Mouse (Mus musculus) heart, adult 11 months (tissue): Measurements from ENCODE around the gene Auts2.
A peak's percentile ranks its signal among the peaks of the same experiment; 100 is the strongest.

ENCODE experiments used
- DNase-seq: peaks from one replicate; pipeline ENCODE4 v3.0.0; 2022

Gene Auts2

GRCm38 (mm10) chr5:131781063-131781462, 762.1 kb downstream of the Auts2 start:
- no peak for DNase-seq

DNA sequence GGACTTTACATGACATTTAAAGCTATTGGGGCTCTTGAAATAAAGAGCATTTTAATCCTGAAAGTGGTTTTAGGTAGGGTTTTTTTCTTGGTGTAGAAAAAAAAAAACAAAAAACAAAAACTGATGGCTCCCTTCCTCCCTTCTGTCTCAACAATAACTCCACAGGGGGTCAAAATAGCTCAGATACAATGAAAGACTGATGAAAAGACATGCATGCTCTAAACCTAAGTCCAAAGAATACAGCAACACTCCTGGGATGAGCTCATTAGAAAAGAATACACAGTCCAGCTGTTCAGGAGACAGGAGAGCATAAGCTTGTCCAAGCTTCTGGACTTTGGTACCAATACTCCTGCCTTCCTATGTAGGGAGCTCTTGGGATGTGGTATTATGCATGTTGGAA, 764.0 kb downstream of the Auts2 start:
- DNase-seq, result no peak

DNA sequence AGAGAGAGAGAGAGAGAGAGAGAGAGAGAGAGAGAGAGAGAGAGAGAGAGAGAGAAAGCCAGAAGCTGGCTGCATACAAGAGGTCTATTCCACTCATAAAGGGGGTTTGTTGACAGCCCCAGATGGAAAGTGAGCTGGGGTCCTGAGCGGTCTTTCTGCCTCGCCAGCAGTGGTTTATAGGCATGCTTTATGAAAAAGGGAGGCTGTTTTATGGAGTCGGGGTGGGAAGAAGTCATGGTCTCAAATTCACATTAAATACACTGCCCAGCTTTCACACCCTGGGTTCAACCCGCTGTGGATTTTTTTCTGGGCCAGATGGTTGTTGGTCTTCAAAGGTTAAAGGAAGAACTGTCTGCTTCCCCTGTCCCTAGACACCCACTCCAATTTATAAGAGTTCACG, 767.5 kb downstream of the Auts2 start:
- peak; percentile 40 for DNase-seq

- peak; percentile 78 for DNase-seq
Measured at GRCm38 (mm10) chr5:131775222-131775621, 767.9 kb downstream of the Auts2 start.

DNA sequence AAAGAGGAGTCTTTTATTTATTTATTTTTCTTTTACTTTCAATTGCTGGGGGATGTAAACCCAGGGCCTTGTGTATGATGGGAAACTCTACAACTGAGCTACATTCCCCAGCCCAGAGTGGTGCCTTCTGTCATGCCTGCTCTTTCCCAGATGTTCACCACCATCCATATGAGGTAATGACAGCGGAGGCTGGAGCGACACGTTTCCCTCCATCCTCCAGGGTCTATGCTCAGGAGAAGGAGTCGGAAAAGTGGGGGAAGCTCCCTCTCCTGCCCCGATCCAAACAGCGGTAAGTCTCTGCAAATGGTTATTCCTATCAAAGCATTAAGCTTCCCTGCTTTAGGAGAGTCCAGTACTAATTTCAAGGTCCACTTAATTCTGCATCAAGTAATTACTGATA, 768.4 kb downstream of the Auts2 start:
- peak; percentile 63 for DNase-seq

DNA sequence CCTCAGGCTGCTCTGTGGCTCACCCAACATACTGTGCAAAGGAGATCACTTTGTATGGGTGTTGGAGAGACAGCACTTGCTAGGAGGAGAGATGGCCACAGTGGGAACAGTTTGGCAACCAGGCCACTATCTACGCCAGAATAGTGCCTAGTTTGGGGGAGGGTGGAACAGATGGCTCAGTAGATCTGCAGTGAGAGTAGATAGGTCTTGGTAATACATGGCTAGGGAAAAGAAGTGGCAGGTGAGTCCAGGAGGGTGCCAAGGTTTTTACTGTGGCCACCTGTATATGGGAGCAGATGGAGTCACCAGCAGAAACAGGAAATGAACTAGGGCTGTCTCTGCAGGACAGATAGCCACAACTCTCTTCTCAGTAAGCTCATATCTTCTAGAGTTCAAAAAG, 770.5 kb downstream of the Auts2 start:
- DNase-seq, result no peak

DNA sequence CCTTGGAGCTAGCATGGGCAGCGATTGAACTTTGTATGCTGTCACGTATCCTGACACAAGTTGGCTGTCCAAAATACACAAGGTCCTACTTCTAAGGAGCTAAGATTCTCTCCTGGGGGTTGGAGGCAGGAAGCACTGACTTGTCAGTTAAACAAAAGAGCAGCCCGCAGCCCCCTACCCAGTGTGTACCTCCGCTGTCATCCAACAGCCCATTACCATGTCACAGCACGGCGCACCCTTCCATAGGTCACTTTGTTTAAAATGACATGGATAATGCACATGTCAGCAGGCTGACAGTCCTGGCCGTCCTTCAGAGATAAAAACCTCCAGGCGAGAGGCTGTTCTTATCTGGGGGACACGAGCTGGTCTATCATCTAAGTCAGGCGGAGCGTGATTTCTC, 773.9 kb downstream of the Auts2 start:
- DNase-seq, result peak; percentile 55

DNA sequence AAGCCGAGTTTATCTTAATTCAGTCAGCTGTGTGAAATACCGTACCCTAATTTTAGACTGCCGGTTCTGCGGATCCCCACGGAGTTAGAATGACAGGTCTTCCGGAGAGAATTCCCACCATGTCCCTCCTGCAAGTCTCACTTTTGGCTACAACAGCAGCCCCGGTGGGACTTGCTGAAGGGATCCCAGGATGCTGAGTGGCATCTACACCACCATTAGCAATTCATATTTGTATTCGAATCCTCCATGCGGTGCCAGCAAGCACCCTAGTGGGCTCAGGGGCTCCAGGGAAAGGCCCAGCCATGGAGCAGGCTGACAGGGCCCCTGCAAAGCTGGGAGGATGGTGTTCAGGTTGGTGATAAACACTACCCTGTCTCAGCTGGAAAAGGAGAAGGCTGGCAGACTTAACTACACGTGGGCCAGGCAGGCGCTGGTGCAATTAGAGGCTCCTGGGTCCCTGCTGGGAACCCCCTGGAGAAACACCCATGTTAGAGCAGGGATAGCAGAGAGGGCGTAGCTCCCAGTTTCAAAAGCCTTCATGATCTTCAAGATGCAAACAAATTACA, 775.4 kb downstream of the Auts2 start:
- peak; percentile 84 for DNase-seq

- DNase-seq, result peak; percentile 70
Measured at GRCm38 (mm10) chr5:131767176-131767575, 776.0 kb downstream of the Auts2 start.

- no peak for DNase-seq
Measured at GRCm38 (mm10) chr5:131759432-131759831, 783.7 kb downstream of the Auts2 start.

GRCm38 (mm10) chr5:131750330-131750729, 792.8 kb downstream of the Auts2 start:
- no peak for DNase-seq

DNA sequence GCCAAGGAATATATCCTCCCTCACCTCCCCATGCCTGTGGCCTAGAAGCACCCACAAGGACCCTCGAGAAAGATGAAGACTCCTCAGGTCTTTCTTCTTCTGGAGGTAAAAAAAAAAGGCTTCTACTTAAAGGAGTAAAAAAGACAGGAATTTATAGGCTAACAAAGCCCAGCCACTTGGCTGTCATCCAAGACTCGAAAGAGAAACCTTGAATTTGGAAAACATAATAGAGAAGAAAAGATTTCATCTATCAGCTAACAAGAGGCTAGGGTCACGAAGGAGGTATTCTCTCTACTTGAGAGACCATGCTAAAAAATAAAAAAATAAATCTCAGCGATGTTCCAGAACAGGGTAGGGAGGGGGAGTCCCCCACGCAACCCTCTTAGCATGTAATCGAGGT, 793.9 kb downstream of the Auts2 start:
- no peak for DNase-seq

- no peak for DNase-seq
Measured at GRCm38 (mm10) chr5:131743069-131743468, 800.1 kb downstream of the Auts2 start.

DNA sequence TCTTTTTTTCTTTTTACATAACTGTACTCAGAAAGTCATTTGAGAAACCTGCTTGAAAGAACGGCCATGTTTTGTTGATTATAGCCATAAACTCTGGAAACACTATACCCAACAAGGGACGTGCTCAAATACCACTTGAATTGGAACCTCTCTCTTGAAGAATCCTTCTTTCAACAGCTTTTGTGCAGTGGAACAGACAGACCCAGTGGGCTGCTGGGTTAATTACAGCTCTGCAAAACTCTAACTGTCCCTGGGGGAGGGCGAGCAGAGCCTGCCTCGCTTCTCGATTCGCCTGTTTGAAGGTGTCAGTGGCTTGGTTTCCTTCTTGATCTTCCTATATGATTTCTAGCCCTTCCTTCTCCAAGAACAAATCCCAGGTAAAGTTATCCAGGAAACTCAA, 805.7 kb downstream of the Auts2 start:
- DNase-seq, result no peak

- DNase-seq, result no peak
Measured at GRCm38 (mm10) chr5:131733324-131733660, 809.9 kb downstream of the Auts2 start.

- no peak for DNase-seq
Measured at GRCm38 (mm10) chr5:131732631-131733323, 810.4 kb downstream of the Auts2 start.

GRCm38 (mm10) chr5:131729456-131729855, 813.7 kb downstream of the Auts2 start:
- DNase-seq, result no peak

- no peak for DNase-seq
Measured at GRCm38 (mm10) chr5:131727909-131728308, 815.2 kb downstream of the Auts2 start.

DNA sequence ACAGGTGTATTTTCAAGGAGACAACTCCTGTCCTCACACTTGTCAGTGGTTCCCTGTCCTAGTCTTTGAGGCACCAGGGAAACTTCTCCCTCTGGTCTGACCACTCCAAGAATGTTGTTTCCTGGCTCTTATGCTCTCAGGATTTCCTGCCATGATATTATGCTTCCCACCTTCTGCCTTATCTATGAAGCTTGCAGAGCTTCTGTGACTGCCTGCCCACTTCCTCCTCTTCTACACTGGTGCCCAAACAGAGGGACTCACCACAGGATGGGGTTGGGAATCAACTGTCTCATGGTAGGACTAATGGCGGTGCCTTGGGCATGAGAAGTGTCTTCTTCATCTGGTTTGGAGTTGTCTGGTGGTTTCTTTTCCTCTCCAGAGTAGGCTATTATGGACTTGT, 818.6 kb downstream of the Auts2 start:
- no peak for DNase-seq

DNA sequence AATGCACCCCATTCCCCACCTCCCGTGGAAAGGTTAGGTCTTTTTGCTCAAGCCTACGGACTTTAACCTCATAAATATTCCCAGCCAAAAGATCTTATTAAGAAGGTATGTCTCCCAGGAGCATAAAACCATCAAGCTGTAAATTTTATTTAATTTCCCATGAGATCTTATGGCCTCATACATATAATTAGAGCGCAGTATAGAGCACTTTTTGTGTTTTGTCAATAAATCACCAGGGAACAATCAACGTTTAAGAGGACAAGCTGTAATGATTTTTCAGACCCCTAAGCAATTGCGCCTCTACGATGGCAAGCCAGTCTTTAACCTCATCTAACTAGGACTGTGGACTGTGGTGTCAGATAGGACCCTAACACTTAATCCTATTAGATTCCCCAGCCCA, 820.4 kb downstream of the Auts2 start:
- no peak for DNase-seq

DNA sequence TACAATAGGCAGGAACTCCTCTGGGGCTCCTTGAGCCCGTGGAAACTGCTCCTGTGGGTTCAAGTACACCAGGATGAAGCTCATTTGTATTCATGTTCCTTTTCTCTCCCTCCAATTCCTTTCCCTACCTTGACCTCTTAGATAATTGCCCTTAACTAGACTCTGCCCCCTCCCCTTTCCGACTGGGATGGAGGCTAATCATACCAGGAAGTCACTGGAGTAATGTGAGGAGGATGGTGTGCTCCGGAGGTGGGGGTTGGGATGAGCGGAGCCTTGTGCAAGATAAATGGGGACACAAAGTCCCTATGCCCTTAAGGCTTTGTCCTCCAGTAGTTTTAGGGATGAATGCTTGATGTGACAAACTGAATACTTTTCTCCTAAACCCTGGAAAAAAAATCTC, 820.8 kb downstream of the Auts2 start:
- no peak for DNase-seq

- DNase-seq, result peak; percentile 90
Measured at GRCm38 (mm10) chr5:131718013-131718412, 825.1 kb downstream of the Auts2 start.

- no peak for DNase-seq
Measured at GRCm38 (mm10) chr5:131717359-131717965, 825.7 kb downstream of the Auts2 start.

DNA sequence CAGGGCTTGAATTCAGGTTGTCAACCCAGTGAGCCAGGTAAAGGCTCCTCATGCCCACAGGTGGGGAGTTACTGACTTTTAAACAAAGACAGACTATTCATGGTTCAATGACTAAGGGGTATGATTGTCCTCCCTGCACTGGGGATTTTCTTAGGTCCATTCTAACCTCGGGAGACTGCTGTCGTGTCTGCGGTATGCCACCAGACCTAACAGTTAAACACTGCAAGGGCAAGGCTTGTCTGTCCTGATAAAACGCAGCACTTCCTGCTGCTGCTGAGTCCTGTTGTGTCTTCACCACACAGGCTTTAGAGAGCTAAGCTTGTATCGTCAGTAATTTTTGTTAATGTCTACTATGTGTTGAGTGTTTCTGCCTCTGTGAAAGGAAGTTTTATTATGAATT, 828.2 kb downstream of the Auts2 start:
- no peak for DNase-seq

DNA sequence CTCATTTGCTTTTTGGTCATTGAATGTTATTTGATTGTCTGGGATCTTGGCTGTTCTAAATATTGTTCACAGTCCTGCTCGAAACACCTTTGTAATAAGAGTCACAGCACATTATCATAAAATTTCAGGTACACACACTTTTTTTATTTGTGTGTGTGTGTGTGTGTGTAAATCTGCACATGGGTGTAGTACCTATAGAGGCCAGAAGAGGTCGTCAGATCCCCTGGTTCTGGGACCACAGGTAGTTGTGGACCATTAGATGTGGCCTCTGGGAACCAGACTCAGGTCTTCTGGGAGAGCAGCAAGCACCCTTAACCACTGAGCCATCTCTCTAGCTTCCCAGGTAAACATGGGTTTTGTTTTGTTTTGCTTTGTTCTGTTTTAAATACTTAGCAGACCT, 830.7 kb downstream of the Auts2 start:
- DNase-seq, result no peak
